Mouse (Mus musculus) adrenal gland, adult (tissue): ENCODE measurements around the gene Gm45717.
A peak's percentile ranks its signal among the peaks of the same experiment; 100 is the strongest.

Experiments used
- DNase-seq, 2 experiments: peaks; one replicate each; pipeline ENCODE4 v3.0.0; 2022 to 2023; ENCODE audit warnings: low spot score in 1 of 2; ENCODE audit not compliant: inconsistent age in 2 of 2

Gm45717 gene

GRCm38 (mm10) chr7:140908181-140908580 lies 47.6 kb downstream of the Gm45717 start:
- DNase-seq = peak in 1 of 2 experiments; percentile 69

- peak; percentile 34 to 68 for DNase-seq
These were observed 48.0 kb downstream of the Gm45717 start for GRCm38 (mm10) chr7:140907697-140908096.

DNA sequence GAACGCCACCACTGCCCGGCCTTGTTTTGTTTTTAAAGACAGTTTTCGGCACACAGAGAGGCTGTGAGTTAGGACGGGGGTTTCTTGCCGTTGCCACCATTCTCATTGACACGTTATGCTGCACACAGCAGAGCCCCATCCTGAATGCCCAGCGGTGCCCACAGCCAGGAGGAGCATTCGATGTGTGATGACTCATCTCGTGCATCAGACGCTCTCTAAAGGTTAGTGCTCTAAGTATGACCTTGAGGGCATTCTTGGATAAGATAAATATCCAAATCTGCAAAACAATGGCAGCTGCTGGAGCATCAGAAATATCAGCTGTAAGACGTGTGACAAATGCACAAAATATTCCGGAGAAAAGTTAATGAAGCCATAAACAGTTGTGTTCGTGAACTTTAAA lies 48.6 kb downstream of the Gm45717 start:
- peak; percentile 82 to 88 for DNase-seq

DNA sequence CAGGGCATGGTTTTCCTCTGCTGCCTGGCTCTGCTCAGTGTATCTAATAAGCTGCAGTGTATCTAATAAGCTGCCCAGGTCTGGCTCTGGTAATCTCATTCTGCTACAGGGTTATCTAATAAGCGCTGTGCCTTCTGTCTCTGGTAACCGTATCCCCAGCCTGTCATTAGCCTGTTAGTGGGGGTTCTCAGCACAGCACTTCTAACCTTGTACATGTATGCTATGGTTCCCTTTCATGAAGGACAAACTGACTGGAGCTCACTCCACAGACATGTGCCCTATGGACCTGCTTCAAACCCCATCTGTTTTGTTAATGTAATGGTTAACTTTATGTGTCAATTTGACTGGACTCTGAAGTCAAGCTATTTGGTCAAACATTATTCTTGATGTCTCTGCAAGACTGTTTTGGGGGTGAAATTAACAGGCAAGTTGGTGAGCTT lies 50.1 kb downstream of the Gm45717 start:
- DNase-seq = peak in 1 of 2 experiments; percentile 63

DNA sequence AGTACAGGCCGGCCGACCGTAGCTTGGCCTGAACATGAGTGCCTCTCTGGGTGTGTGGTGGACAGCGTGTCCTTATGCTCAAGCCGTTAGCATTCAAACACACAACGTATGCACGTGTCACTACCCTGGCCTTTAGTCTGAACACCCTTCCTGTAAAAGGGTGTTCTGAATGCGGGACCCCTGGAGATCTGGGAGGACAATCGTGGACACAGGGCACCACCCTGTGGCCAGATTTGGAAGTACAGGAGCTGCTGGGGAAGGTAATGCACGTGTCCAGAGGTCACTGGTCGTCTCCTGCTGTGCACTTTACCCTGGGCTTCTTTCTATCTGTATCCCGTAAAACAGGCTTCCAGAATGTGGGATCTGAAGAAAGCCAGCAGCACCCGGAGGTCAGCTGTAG lies 52.5 kb downstream of the Gm45717 start:
- DNase-seq = peak; percentile 76 to 93

DNA sequence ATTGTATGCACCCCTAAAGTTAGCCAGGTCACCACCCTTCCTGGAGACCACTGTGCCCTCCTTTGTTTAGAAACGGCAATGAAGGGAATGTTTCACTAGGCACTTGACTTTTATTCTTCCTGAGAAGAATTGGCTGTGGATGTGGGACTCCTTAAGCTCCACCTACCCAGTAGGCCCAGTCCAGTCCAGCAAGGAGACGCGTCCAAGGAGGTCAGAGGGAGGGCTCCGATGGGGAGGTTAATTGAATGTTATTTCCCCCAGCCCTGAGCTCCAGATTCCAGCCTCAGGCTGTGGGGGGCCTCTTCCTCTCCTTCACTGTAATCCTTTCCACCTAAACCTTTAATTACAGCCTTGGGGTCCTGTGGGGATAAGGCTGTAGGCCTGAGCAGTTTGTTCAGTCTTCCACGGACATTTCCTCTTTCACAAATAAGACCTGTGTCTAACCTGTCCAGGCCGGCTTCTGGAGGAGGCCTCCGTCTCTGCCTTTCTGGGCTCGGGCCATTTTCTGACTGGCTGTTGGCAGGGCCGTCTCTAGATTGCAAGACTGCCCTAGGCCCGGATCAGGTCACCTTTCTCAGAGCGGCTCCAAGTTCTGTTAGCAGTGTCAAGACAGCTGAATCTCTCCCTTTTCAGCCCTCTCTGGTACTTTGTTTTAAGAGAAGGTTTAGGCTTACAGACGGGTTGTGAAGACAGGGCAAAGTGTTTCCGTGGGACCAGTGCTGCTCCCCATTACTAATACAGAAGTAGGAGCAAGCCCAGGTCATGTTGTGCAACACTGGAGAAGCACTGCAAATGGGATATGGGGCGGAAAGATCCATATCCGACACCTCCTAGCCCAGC lies 53.5 kb downstream of the Gm45717 start:
- DNase-seq = peak in 1 of 2 experiments; percentile 63

GRCm38 (mm10) chr7:140900220-140900619 lies 55.5 kb downstream of the Gm45717 start, which contains the start of gene Cox8b:
TSS of gene Cox8b (minus strand) at chr7:140900446.
- peak in 1 of 2 experiments; percentile 51 for DNase-seq
